Mouse (Mus musculus): Measurements from ENCODE around the gene Fads2.

Fads2 gene

DNA sequence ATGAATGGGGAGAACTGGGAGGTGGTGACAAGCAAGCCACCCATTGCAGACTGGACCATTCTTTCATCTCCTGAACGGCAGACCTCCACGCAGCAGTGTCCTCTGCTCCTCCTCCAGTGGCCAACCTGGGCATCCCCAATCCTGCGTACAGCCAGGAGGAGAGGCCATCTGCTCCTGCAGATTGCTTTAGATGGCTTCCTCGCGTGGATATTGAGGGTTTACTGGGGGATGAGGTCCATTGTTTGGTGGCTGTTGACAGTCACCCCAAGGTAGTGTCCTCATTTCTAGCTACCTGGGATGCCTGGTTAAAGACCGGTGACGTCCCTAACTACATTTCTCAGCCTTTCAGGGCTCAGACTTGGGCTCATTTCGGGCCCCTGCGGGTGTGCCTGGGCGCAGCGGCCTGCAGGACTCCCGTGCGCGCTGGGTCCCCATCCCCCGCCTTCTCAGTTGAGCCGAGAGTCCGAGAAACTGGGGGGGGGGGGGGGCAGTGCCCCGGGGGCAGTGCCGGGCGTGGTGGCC lies 60.6 kb downstream of the Fads2 start:
- no peak for DNase-seq

- DNase-seq: peak; percentile 35
Measured at GRCm38 (mm10) chr19:10039615-10040014, 61.9 kb downstream of the Fads2 start.

GRCm38 (mm10) chr19:10038910-10039309 lies 62.6 kb downstream of the Fads2 start:
- DNase-seq: no peak

DNA sequence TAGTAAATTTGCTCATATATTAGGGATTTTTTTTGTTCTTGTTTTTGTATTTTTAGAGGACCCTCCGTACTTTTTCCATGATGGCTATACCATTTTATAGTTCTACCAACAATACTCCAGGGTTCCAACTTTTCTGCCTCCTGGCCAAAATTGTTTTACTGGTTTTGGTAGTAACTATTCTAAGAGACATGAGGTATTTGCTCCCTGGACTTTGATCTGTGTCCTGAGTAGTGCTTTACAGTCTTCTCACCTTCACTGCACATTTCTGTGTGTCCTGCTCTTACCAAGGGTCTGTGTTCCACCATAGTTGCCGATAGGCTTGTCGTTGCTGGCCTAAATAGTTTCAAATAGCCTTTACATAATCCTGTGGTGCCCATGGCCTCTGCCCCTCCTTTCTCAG lies 63.2 kb downstream of the Fads2 start:
- DNase-seq: no peak

DNA sequence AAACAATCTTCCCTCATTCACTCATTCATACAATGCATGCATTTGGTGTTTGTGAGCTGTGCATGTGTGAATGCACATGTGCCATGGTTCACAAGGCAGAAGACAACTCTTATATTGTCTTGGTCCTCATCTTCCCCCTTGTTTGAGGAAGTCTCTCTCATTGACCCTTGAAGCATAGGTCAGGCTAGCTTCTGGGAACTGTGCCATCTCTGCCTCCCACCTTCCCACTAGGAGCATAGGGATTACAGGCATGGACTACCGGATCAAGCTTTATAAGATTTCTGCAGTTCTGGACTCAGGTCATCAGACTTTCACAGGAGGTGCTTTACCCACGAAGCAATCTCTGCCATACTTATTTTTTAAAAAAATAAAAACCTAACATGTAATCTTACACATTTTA lies 64.0 kb downstream of the Fads2 start:
- no peak for DNase-seq

DNA sequence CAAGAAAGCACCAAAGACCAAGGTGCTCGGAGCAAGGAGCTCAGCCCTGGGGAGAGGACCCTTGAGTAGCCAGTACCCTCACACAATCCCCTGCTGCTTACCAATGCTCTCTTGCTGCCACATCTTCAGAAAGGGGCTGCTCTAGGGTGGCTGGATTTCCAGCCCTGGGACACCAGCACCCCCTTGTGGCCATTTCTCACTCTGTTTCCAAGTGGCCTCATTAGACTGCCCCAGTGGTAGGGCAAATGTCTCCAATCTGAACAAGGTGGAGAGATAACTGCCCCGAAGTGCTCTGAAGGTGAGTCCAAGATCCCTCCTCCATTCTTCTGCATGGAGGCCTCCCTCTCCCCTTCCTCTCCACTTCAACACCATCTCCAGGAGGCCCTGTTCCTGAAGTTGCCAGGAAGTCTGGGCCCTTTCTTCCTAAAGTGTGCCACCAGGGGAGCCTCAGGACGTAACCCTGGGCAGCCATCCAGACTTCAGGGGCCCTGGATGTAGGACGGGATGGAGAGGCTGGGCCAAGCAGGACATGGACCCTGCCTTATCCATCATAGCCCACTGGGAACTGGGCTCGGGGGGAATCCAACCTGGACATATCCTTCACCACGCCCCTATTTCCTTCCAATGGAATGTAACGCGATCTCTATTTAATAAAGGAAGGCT lies 66.6 kb downstream of the Fads2 start:
- peak; percentile 93 for DNase-seq

DNA sequence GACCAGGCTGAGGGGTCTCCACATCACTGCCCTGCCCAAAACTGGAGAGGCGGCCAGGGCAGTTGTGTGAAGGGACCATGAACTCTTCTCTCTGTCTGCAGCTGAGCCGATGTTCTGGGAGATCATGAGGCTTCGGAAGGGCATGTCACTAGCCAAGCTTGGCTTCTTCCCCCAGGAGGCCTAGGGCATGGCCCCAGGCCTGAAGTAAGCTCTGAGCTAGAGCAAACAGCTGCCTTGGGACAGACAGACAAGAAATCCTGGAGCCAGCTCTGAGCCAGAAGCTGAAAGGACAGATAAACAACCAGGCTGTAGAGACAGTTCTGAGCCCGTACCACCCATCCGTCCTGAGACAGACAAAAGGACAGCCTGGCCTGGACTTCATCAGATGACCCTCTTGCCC lies 67.2 kb downstream of the Fads2 start:
- DNase-seq: no peak

- DNase-seq: peak; percentile 68
Measured at GRCm38 (mm10) chr19:10033211-10033973, 68.2 kb downstream of the Fads2 start.

DNA sequence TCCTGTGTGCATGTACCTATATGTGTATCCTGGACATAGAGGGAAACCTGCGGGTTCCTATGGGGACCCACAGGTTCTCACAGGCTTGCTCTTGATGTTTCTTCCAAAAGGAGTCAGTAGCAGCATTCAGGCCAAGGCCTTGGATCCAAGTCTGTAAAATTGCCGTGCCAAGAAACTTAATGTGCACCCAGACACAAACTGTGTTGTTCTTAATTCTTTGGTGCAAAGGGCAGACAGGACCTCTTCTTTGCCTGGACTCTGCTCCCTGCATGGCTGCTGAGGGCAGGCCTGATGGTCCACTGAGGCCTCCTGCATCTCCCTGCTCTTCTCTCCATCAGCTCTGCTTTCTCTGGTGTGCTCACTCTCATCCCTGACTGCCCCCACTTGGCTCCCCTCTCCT lies 71.8 kb downstream of the Fads2 start:
- DNase-seq: no peak

- peak; percentile 39 for DNase-seq
Measured at GRCm38 (mm10) chr19:10025169-10025875, 76.2 kb downstream of the Fads2 start.

DNA sequence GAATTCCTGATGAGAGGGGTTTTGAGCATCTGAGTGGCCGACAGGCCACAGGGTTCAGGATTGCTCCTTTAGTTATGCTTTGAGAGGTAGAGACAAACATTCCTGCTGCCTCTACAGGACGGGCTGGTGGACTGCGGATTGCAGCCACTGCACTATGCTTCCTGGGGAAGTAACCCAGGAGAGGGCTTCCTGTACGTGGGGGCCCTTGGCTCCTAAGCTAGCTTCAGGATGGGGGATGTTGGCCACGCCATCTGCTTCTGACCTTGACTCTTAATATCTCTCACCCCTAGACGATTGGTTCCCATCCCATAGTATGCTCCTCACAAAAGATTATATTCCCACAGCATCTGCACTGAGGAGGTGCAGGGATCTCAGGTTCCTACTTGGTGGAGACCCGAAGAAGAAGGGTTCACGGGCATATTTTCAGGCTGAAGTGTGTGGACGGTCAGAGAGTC lies 78.2 kb downstream of the Fads2 start:
- DNase-seq: no peak

GRCm38 (mm10) chr19:10022414-10023303 lies 78.9 kb downstream of the Fads2 start:
- DNase-seq: no peak

- no peak for DNase-seq
Measured at GRCm38 (mm10) chr19:10021981-10022380, 79.6 kb downstream of the Fads2 start.

GRCm38 (mm10) chr19:10019214-10019760 lies 82.3 kb downstream of the Fads2 start:
- DNase-seq: no peak

DNA sequence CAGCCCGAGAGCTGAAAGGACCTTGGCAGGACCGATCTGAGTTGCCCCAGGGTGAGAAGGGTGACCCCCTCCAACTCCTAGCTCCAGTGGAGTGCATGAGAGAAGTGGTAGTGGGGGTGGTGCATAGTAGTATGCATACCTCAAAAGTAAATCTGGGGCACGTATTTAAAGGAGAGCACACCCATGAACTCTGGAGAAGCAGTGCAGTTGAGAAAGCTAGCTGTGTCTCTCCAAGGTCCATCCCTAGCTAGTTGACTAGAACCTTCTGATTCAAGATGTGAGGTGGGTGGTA lies 83.1 kb downstream of the Fads2 start:
- DNase-seq: no peak

- DNase-seq: peak; percentile 68
Measured at GRCm38 (mm10) chr19:10017637-10018526, 83.7 kb downstream of the Fads2 start.

DNA sequence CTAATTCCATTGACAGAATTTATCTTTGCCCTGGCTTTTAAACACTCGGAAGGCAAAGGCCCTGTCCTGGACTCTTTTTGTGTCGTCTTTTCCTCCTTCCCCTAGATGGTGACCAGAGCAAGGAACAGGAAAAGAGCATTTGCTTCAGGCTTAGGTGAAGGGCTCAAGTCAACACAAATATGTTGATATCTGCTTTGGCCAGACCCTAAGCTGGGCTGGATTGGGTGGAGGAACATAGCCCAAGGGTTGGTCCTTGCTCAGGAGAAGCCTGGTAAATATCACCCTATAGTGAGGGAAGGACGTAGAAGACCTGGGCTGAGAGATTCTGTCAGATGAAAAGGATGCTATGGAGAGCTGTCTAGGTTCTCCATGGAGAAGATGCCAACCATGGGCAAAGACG lies 85.4 kb downstream of the Fads2 start:
- DNase-seq: no peak

- DNase-seq: no peak
Measured at GRCm38 (mm10) chr19:10015442-10015841, 86.1 kb downstream of the Fads2 start.

DNA sequence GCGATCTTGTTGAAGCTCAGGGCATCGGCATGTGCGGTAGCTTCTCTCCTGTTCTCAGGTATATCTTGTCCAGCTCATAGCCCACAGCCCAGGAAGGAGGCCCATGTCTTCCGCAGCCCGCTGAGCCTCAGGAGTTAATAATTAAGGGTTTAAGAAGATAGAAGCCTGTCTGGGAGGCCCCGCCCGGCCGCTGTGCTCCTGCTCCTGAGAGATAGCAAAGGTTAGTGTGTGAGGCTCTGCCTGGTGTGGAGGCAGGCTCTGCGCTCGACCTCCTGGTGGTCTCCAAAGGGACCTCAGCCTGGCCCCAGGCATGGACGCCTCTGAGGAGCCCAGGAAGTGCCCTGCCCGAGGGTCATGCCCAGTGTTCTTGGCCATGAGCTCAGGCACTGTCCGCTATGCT lies 86.7 kb downstream of the Fads2 start:
- no peak for DNase-seq

DNA sequence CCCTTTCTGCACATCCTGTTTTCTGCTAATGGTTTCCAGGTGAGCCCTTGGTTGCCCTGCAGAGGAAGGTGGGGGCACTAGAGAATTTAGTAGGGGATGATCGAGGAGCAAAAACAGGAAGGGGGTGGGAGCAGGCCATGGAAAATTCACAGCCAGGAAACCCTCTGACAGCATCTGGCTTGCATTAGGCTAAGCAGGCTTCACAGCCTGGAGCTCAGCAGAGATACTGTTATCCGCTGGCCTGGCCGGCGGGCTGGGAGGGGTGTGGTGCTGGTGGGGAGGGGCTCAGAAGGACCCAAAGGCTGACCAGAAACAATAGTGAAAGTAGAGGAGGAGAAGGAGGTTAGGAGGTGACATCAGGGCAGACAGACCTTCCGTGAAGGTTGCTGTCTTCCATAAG lies 87.6 kb downstream of the Fads2 start:
- no peak for DNase-seq

DNA sequence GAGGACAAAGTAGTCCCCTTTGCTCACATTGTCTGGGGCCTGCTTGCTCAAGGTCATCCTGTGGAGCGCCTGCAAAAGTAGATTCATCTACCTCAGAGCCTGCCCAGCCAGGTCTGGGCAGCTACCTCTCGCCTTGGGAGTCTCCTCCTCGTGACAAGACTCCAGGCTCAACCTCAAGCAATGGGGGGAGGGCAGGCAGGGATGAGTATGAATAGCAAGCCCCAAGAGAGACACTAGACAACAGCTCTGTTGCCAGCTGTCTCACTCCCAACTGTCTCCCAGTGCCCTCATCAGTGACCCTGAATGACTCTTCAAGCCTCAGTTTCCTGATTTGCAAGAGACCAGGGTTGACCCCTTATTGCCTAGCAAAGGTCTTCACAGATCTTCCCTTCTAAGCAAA lies 88.2 kb downstream of the Fads2 start:
- DNase-seq: no peak

Measured in thymus, postnatal 4 days (tissue).